Mouse (Mus musculus) embryonic fibroblast, embryonic 13.5 days (primary cell): Measurements from ENCODE around the gene Ttc13. TPM values are rescaled to one million over a fixed set of nuclear protein-coding genes. Genes with fewer than 3 reads are reported as not detected.

Experiments
- H3K27ac ChIP-seq: 2 replicates; pipeline ENCODE4 v1.5.1; 2012; ENCODE audit warnings: low read length, control low read depth, inconsistent platforms; ENCODE audit not compliant: insufficient read depth
- H3K4me1 ChIP-seq: 2 replicates; pipeline ENCODE4 v1.6.1; 2011; ENCODE audit warnings: low read length; ENCODE audit not compliant: control insufficient read depth, insufficient read depth
- H3K4me3 ChIP-seq: 2 replicates; pipeline ENCODE4 v1.5.1; 2011; ENCODE audit warnings: mild to moderate bottlenecking, control low read depth, low read length; ENCODE audit not compliant: insufficient read depth
- CTCF ChIP-seq: IDR thresholded peaks from 2 replicates; pipeline ENCODE4 v1.5.1; 2011; ENCODE audit warnings: mild to moderate bottlenecking, control low read depth, low read length, moderate library complexity, borderline replicate concordance; ENCODE audit not compliant: insufficient read depth
- POLR2A ChIP-seq: IDR thresholded peaks from 2 replicates; pipeline ENCODE4 v1.6.1; 2011; ENCODE audit warnings: low read depth, mild to moderate bottlenecking, control low read depth, low read length, moderate library complexity
- polyA plus RNA-seq: library from polyadenylated mRNA; stranded (reverse); fragments of >200 nt; gene quantifications from 2 replicates; pipeline ENCODE4 v1.2.4, GENCODE M21; 2011; ENCODE audit warnings: low read depth; ENCODE audit not compliant: missing spikeins, insufficient read length

The Ttc13 gene
- polyA plus RNA-seq, 1 experiment, result 54.1 TPM

- H3K4me3 ChIP-seq, result no peak overlapping the region
- TF ChIP-seq POLR2A, result no peak
- H3K27ac ChIP-seq, result peak overlapping the region; percentile 35; the same call in 1 of the 2 replicates
- H3K4me1 ChIP-seq, result peaks cover 7% of the 10 kb centered on the region; the same call in 1 of the 2 replicates
Observed at GRCm38 (mm10) chr8:124681077-124681791, 40.5 kb downstream of the Ttc13 start.

GRCm38 (mm10) chr8:124678246-124678645 lies 43.5 kb downstream of the Ttc13 start:
- H3K4me1 ChIP-seq, result peaks cover 7% of the 10 kb centered on the region; the same call in 1 of the 2 replicates
- H3K27ac ChIP-seq, result no peak overlapping the region
- H3K4me3 ChIP-seq, result no peak overlapping the region
- TF ChIP-seq CTCF (no peak), POLR2A (no peak)

GRCm38 (mm10) chr8:124677486-124677885 lies 44.3 kb downstream of the Ttc13 start:
- Histone ChIP-seq H3K4me3 (no peak overlapping the region), H3K27ac (no peak overlapping the region), H3K4me1 (peaks cover 7% of the 10 kb centered on the region; the same call in 1 of the 2 replicates)
- TF ChIP-seq CTCF (peak; percentile 100), POLR2A (no peak)

GRCm38 (mm10) chr8:124677078-124677477 lies 44.7 kb downstream of the Ttc13 start:
- Histone ChIP-seq H3K4me1 (peaks cover 7% of the 10 kb centered on the region; the same call in 1 of the 2 replicates), H3K4me3 (no peak overlapping the region), H3K27ac (no peak overlapping the region)
- TF ChIP-seq POLR2A, result no peak
- TF ChIP-seq CTCF, result no peak

GRCm38 (mm10) chr8:124676661-124677060 lies 45.1 kb downstream of the Ttc13 start:
- Histone ChIP-seq H3K27ac (no peak overlapping the region), H3K4me3 (no peak overlapping the region), H3K4me1 (peaks cover 6% of the 10 kb centered on the region; the same call in 1 of the 2 replicates)
- no peak for TF ChIP-seq CTCF
- no peak for TF ChIP-seq POLR2A

- no peaks in the 10 kb centered on the region for H3K4me1 ChIP-seq
- TF ChIP-seq POLR2A (no peak), CTCF (no peak)
- H3K27ac ChIP-seq, result no peak overlapping the region
- no peak overlapping the region for H3K4me3 ChIP-seq
Observed at GRCm38 (mm10) chr8:124672345-124672744, 49.4 kb downstream of the Ttc13 start.

GRCm38 (mm10) chr8:124668798-124669197 lies 53.0 kb downstream of the Ttc13 start:
- Histone ChIP-seq H3K4me3 (no peak overlapping the region), H3K27ac (no peak overlapping the region), H3K4me1 (no peaks in the 10 kb centered on the region; the same call in 1 of the 2 replicates)
- TF ChIP-seq CTCF (no peak), POLR2A (no peak)

GRCm38 (mm10) chr8:124664414-124664813 lies 57.4 kb downstream of the Ttc13 start:
- H3K4me1 ChIP-seq, result peaks cover 10% of the 10 kb centered on the region; the same call in 1 of the 2 replicates
- H3K27ac ChIP-seq, result peak overlapping the region; percentile 78
- H3K4me3 ChIP-seq, result no peak overlapping the region
- TF ChIP-seq CTCF (no peak), POLR2A (no peak)

- H3K4me1 ChIP-seq, result peaks cover 14% of the 10 kb centered on the region; the same call in 1 of the 2 replicates
- peak overlapping the region; percentile 35; the same call in 1 of the 2 replicates for H3K4me3 ChIP-seq
- TF ChIP-seq CTCF (no peak), POLR2A (0 out of 2 replicates have a peak, but pooled peaks have one; percentile 10)
- H3K27ac ChIP-seq, result peak overlapping the region; percentile 78
Observed at GRCm38 (mm10) chr8:124663874-124664230, 57.9 kb downstream of the Ttc13 start.

GRCm38 (mm10) chr8:124663112-124663873 lies 58.5 kb downstream of the Ttc13 start, which contains the start of gene 2310022B05Rik:
2310022B05Rik (minus strand) TSS chr8:124663369.
- H3K4me3 ChIP-seq, result peak within 1 kb of the TSS; percentile 96
- H3K27ac ChIP-seq, result peak within 1 kb of the TSS; percentile 94
- TF ChIP-seq POLR2A, result peak; percentile 98
- no peak for TF ChIP-seq CTCF

More at GRCm38 (mm10) chr8:124663112-124663873, 58.5 kb downstream of the Ttc13 start, which contains the start of gene 2310022B05Rik:
- H3K4me1 ChIP-seq, result peaks cover 14% of the 10 kb centered on the region; the same call in 1 of the 2 replicates
